Mouse (Mus musculus) stomach, postnatal 0 days (tissue): ENCODE measurements around the gene Slit3.

ENCODE experiments used
- CTCF ChIP-seq: IDR thresholded peaks from 2 replicates; pipeline ENCODE4 v1.5.1; 2016; ENCODE audit warnings: antibody characterized with exemption, low read depth, mild to moderate bottlenecking, moderate library complexity
- EP300 ChIP-seq: optimal IDR thresholded peaks from 2 replicates; pipeline ENCODE3; 2016; ENCODE audit warnings: antibody characterized with exemption

- no peak for TF ChIP-seq CTCF
- no peak for TF ChIP-seq EP300
Measured at GRCm38 (mm10) chr11:35179305-35179704, 58.3 kb downstream of the Slit3 start.
